Mouse (Mus musculus): ENCODE data around the gene S100a14. TPM values are rescaled to one million over a fixed set of nuclear protein-coding genes. Genes with fewer than 3 reads are reported as not detected.

S100a14 gene
- total and polyA plus RNA-seq, 3 experiments: not detected

GRCm38 (mm10) chr3:90491350-90491749, 35.3 kb upstream of the S100a14 start:
- H3K4me3 ChIP-seq (ENCODE audit: control insufficient read depth in 1 of 2, insufficient read depth in 1 of 2, low read depth in 2 of 2, low read length in 2 of 2): peak overlapping the region; percentile 3 to 70; a peak in 2 of 4 replicates
- DNase-seq (ENCODE audit: low read depth, low spot score): peak; percentile 89
- no peak for TF ChIP-seq USF2 (IDR thresholded peaks at IDR 0.05; ENCODE audit: borderline replicate concordance in 1 of 2, insufficient read depth in 1 of 2, low read depth in 1 of 2, low read length in 2 of 2)
- TF ChIP-seq POLR2A (IDR thresholded peaks at IDR 0.05; ENCODE audit: control insufficient read depth in 1 of 2, insufficient read depth in 1 of 2, low read depth in 1 of 2, low read length in 2 of 2, poor library complexity in 1 of 2): no peak
- peak; percentile 60 for TF ChIP-seq SIN3A (IDR thresholded peaks at IDR 0.05; ENCODE audit: low read length)
- peak; percentile 76 for TF ChIP-seq MAX (IDR thresholded peaks at IDR 0.05; ENCODE audit: low read length)
- TF ChIP-seq EP300 (IDR thresholded peaks at IDR 0.05; ENCODE audit: low read depth in 1 of 2, low read length in 2 of 2): no peak
- TF ChIP-seq ZMIZ1 (IDR thresholded peaks at IDR 0.05; ENCODE audit: low read depth, low read length): no peak
- peak; percentile 7; the same call in 1 of the 2 replicates for TF ChIP-seq TBP (IDR thresholded peaks at IDR 0.05; ENCODE audit: low read depth, low read length)
- TF ChIP-seq CHD1 (IDR thresholded peaks at IDR 0.05; ENCODE audit: low read depth, low read length): no peak
- TF ChIP-seq MAFK (IDR thresholded peaks at IDR 0.05; ENCODE audit: borderline replicate concordance, low read depth, low read length): no peak
- TF ChIP-seq ETS1 (IDR thresholded peaks at IDR 0.05; ENCODE audit: low read depth, low read length): peak; percentile 67
- no peak for TF ChIP-seq TCF12 (IDR thresholded peaks at IDR 0.05; ENCODE audit: low read depth, low read length)
- TF ChIP-seq POLR2AphosphoS2 (IDR thresholded peaks at IDR 0.05; ENCODE audit: low read length): no peak
- TF ChIP-seq RCOR1 (IDR thresholded peaks at IDR 0.05; ENCODE audit: low read depth, low read length): 0 out of 2 replicates have a peak, but pooled peaks have one; percentile 6
- no peak for TF ChIP-seq MEF2A (IDR thresholded peaks at IDR 0.05; ENCODE audit: extremely low read depth, insufficient replicate concordance, low read depth, low read length, poor library complexity, severe bottlenecking)
- peak; percentile 30 for TF ChIP-seq RAD21 (IDR thresholded peaks at IDR 0.05; ENCODE audit: low read depth, low read length)
- no peak for TF ChIP-seq GABPA (IDR thresholded peaks at IDR 0.05; ENCODE audit: low read depth, low read length)
- peak; percentile 96 for TF ChIP-seq MYC (IDR thresholded peaks at IDR 0.05; ENCODE audit: low read depth, low read length)
- TF ChIP-seq MXI1 (IDR thresholded peaks at IDR 0.05; ENCODE audit: low read depth, low read length): peak; percentile 87
- peak in 2 of 3 experiments; percentile 53 to 79 for TF ChIP-seq CTCF (IDR thresholded peaks at IDR 0.05 in 2 of 3, conservative IDR thresholded peaks at IDR 0.05 in 1 of 3; ENCODE audit: control insufficient read depth in 1 of 3, insufficient read depth in 1 of 3, low read depth in 2 of 3, low read length in 3 of 3, poor library complexity in 1 of 3, severe bottlenecking in 1 of 3)
- TF ChIP-seq ZNF384 (IDR thresholded peaks at IDR 0.05; ENCODE audit: low read depth, low read length): peak; percentile 86
- TF ChIP-seq ZC3H11A (IDR thresholded peaks at IDR 0.05; ENCODE audit: low read depth, low read length): 0 out of 2 replicates have a peak, but pooled peaks have one; percentile 15
- TF ChIP-seq SMC3 (IDR thresholded peaks at IDR 0.05; ENCODE audit: low read depth, low read length): peak; percentile 69
- TF ChIP-seq ELF1 (IDR thresholded peaks at IDR 0.05; ENCODE audit: low read depth, low read length): peak; percentile 2; the same call in 1 of the 2 replicates
- H3K9me3 ChIP-seq (replicated peaks; ENCODE audit: insufficient read depth, low read length): no peaks in the 10 kb centered on the region
- H3K9ac ChIP-seq (ENCODE audit: control insufficient read depth, low read depth, low read length, poor library complexity, severe bottlenecking): peak overlapping the region; percentile 42
- peaks cover 4% of the 10 kb centered on the region for H3K79me2 ChIP-seq (ENCODE audit: control insufficient read depth, insufficient read depth, low read length, poor library complexity)
- peaks cover 3 to 11% of the 10 kb centered on the region in 2 experiments; a peak in 2 of 4 replicates for H3K4me1 ChIP-seq (ENCODE audit: control insufficient read depth in 1 of 2, insufficient read depth in 2 of 2, low read length in 2 of 2)
- peaks cover 7 to 11% of the 10 kb centered on the region in 2 experiments for H3K36me3 ChIP-seq (ENCODE audit: control insufficient read depth in 1 of 2, insufficient read depth in 2 of 2, low read length in 2 of 2)
- no peaks in the 10 kb centered on the region for H3K27me3 ChIP-seq (ENCODE audit: control insufficient read depth in 1 of 2, insufficient read depth in 2 of 2, low read length in 2 of 2)
- H3K27ac ChIP-seq (ENCODE audit: control insufficient read depth, low read depth, low read length): peak overlapping the region; percentile 32
